Mouse (Mus musculus): ENCODE data around the gene Saa1.

Saa1 gene

GRCm38 (mm10) chr7:46718591-46719270 lies 24.0 kb downstream of the Saa1 start:
- DNase-seq (ENCODE audit: inconsistent ontology term) = no peak

- peak; percentile 4 for DNase-seq (ENCODE audit: inconsistent ontology term)
These were observed 25.9 kb downstream of the Saa1 start for GRCm38 (mm10) chr7:46716897-46717296.

GRCm38 (mm10) chr7:46715600-46715999 lies 27.2 kb downstream of the Saa1 start, which contains the start of gene Saa3:
Saa3 (minus strand) TSS chr7:46715700.
- DNase-seq (ENCODE audit: inconsistent ontology term) = no peak

GRCm38 (mm10) chr7:46714518-46714917 lies 28.3 kb downstream of the Saa1 start:
- DNase-seq (ENCODE audit: inconsistent ontology term) = peak; percentile 54

GRCm38 (mm10) chr7:46712250-46712649 lies 30.5 kb downstream of the Saa1 start:
- DNase-seq (ENCODE audit: inconsistent ontology term) = no peak

GRCm38 (mm10) chr7:46710390-46710844 lies 32.4 kb downstream of the Saa1 start, which contains the start of gene Saal1:
Saal1 (minus strand) TSS chr7:46710680.
- DNase-seq (ENCODE audit: inconsistent ontology term) = peak; percentile 93

- DNase-seq (ENCODE audit: inconsistent ontology term) = no peak
These were observed 42.2 kb downstream of the Saa1 start for GRCm38 (mm10) chr7:46700521-46701025.

GRCm38 (mm10) chr7:46696754-46697153 lies 46.0 kb downstream of the Saa1 start:
- DNase-seq (ENCODE audit: inconsistent ontology term) = no peak

All from Muller cell, postnatal 12 days (primary cell).